9 mouse cellular contexts compared by ENCODE assay signal in the genomic region with DNA sequence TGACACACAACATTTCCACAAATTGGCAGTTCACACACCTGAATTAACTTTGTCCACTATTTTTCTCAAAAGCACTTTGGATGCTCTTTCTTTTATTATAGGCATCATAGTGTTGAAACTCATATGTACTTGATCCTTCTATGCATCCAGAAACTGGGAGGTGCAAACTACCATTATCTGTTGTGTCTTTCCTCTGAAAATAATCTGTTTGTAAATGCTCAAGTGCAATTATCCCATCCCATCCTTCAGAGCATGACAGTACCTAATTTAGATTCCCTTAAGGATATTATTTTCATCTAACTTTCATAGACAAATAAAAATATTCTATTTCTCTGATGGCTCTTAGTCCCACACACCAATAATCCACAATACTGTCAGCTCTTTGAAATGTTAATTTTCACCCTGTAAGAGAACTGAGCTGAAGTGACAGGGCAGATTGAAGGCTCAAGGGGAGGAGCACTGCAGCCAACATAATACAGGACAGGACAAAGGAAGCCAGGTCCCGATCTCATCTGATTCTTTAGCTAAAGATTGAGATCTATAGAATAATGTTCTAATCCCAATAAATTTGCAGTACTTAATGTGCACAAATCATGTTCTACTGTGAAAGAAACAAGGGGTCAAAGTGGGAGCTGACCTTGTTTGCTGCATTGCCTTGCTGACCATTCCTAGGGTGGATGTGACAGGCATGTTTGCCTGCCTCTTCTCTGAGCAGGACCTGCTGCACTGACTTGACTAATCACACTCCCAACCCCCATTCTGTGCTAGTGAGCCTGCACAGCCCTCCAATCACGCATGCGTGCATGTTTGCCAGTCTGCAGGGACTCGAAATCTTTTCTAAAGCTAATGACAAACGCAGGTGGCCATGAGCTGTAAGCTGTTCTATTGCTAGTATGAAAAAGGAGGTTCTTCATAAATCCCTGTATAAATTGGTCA. TPM values are rescaled to one million over a fixed set of nuclear protein-coding genes. Genes with fewer than 3 reads are reported as not detected.
DNase-seq lines count a peak whose midpoint lies in the region; ATAC-seq and TF ChIP-seq lines count a peak whose summit lies in the region.
"Had no signal": no experiment of that assay in that cellular context is flagged by ENCODE, and none has a peak within 500 bp of the region (broad histone marks: within the 10 kb centered on the region; RNA-seq: fewer than 3 reads in every experiment).

No protein-coding gene starts in this region.

- no peak for TF ChIP-seq CTCF in forebrain, postnatal 0 days (IDR thresholded peaks at IDR 0.05; ENCODE audit: low read depth)
- TF ChIP-seq CTCF in gastrocnemius, adult 2 months (IDR thresholded peaks at IDR 0.05): no peak

- peak; percentile 94 for ATAC-seq in forebrain, postnatal 0 days
- ATAC-seq in neural tube, embryonic 12.5 days (ENCODE audit: low FRiP score, low read depth): peak; percentile 92
- ATAC-seq in heart, embryonic 12.5 days (ENCODE audit: insufficient number of reproducible peaks, low FRiP score): no peak

- H3K4me2 ChIP-seq in forebrain, postnatal 0 days (ENCODE audit: low read depth): peak overlapping the region; percentile 21; the same call in 1 of the 2 replicates
- no peak overlapping the region for H3K4me2 ChIP-seq in neural tube, embryonic 12.5 days (replicated peaks)
- no peak overlapping the region for H3K4me2 ChIP-seq in heart, embryonic 12.5 days
- H3K4me2 ChIP-seq: heart, embryonic 15.5 days had no signal

- H3K36me3 ChIP-seq in forebrain, postnatal 0 days (ENCODE audit: insufficient read depth): no peaks in the 10 kb centered on the region
- no peaks in the 10 kb centered on the region for H3K36me3 ChIP-seq in neural tube, embryonic 12.5 days
- H3K36me3 ChIP-seq in heart, embryonic 12.5 days: no peaks in the 10 kb centered on the region
- H3K36me3 ChIP-seq: heart, embryonic 15.5 days had no signal

- WGBS in forebrain, postnatal 0 days: 48% methylated on average over 5 of the region's 5 CpGs
- 60% methylated on average over 5 of the region's 5 CpGs for WGBS in neural tube, embryonic 12.5 days
- 48% methylated on average over 5 of the region's 5 CpGs for WGBS in heart, embryonic 12.5 days

- peak overlapping the region; percentile 57 for H3K27ac ChIP-seq in forebrain, postnatal 0 days (ENCODE audit: low read depth, low read length)
- no peak overlapping the region for H3K27ac ChIP-seq in neural tube, embryonic 12.5 days
- no peak overlapping the region for H3K27ac ChIP-seq in gastrocnemius, adult 2 months
- H3K27ac ChIP-seq in heart, embryonic 12.5 days (ENCODE audit: poor library complexity, severe bottlenecking): no peak overlapping the region
- H3K27ac ChIP-seq: heart, embryonic 15.5 days had no signal

- intact Hi-C loops in gastrocnemius, adult 2 months (cut with DNase I): no loop called here

- no peak overlapping the region for H3K4me3 ChIP-seq in forebrain, postnatal 0 days (ENCODE audit: low read depth, low read length)
- no peak overlapping the region for H3K4me3 ChIP-seq in neural tube, embryonic 12.5 days
- H3K4me3 ChIP-seq in gastrocnemius, adult 2 months: no peak overlapping the region
- H3K4me3 ChIP-seq in heart, embryonic 12.5 days: no peak overlapping the region
- H3K4me3 ChIP-seq: heart, embryonic 15.5 days had no signal

- H3K9me3 ChIP-seq in forebrain, postnatal 0 days (ENCODE audit: low read length): no peaks in the 10 kb centered on the region
- H3K9me3 ChIP-seq in neural tube, embryonic 12.5 days: peaks cover 12% of the 10 kb centered on the region; the same call in 1 of the 2 replicates
- H3K9me3 ChIP-seq in heart, embryonic 12.5 days (replicated peaks): peaks cover 14% of the 10 kb centered on the region
- H3K9me3 ChIP-seq: heart, embryonic 15.5 days had no signal

- peak; percentile 73 for DNase-seq in cerebellum, adult 9-10 months
- peak; percentile 85 for DNase-seq in forebrain, postnatal 0 days
- peak; percentile 46 to 48 for DNase-seq in layer of hippocampus, postnatal 36 days
- DNase-seq in urinary bladder, adult 18-20 months (ENCODE audit: low spot score in 2 of 2): no peak
- DNase-seq in T-cell, adult 2 months (ENCODE audit: low spot score): no peak
- DNase-seq in gastrocnemius, adult 2 months: no peak

- no peaks in the 10 kb centered on the region for H3K4me1 ChIP-seq in forebrain, postnatal 0 days (ENCODE audit: insufficient read depth)
- no peaks in the 10 kb centered on the region for H3K4me1 ChIP-seq in neural tube, embryonic 12.5 days
- no peaks in the 10 kb centered on the region for H3K4me1 ChIP-seq in heart, embryonic 12.5 days (replicated peaks)
- H3K4me1 ChIP-seq: heart, embryonic 15.5 days had no signal

- peak overlapping the region; percentile 22; the same call in 1 of the 2 replicates for H3K9ac ChIP-seq in forebrain, postnatal 0 days
- no peak overlapping the region for H3K9ac ChIP-seq in neural tube, embryonic 12.5 days
- H3K9ac ChIP-seq in heart, embryonic 12.5 days: no peak overlapping the region
- H3K9ac ChIP-seq: heart, embryonic 15.5 days had no signal

- no peaks in the 10 kb centered on the region for H3K27me3 ChIP-seq in forebrain, postnatal 0 days (ENCODE audit: insufficient read depth, low read length)
- no peaks in the 10 kb centered on the region for H3K27me3 ChIP-seq in neural tube, embryonic 12.5 days (replicated peaks)
- H3K27me3 ChIP-seq in heart, embryonic 12.5 days (replicated peaks): no peaks in the 10 kb centered on the region
- H3K27me3 ChIP-seq: heart, embryonic 15.5 days had no signal

RNA-seq across cellular contexts. Expression of a gene that starts 30.5 kb away (rescaled TPM):
- total RNA-seq in forebrain, postnatal 0 days (2014; rRNA removed): 398 and 399 TPM in 2 replicates
- polyA plus RNA-seq in forebrain, postnatal 0 days (2015; fragmentation: Nextera tagmentation; extraction: Ambion mirVana): 678 and 847 TPM in 2 replicates
- 100 to 1,000 TPM; 817 to 886 TPM for total RNA-seq in layer of hippocampus, postnatal 36 days (2021)
- 309 and 338 TPM in 2 replicates for polyA plus RNA-seq in neural tube, embryonic 12.5 days (2016; fragmentation: Nextera tagmentation; extraction: Ambion mirVana)
- total RNA-seq in gastrocnemius, adult 2 months (2021): 10 to 100 TPM; 59.5 to 85.5 TPM
- polyA plus RNA-seq in heart, embryonic 12.5 days (2016; fragmentation: Nextera tagmentation; extraction: Ambion mirVana): 58.6 and 60.7 TPM in 2 replicates

Comparison
In these comparisons a context has a peak if more than half of its experiments do, and no peak if none do; other contexts are left out.
1. DNase-seq: peak in cerebellum, adult 9-10 months (single experiment), forebrain, postnatal 0 days (single experiment) and layer of hippocampus, postnatal 36 days (2 of 2); none in urinary bladder, adult 18-20 months (0 of 2), T-cell, adult 2 months (single experiment) and gastrocnemius, adult 2 months (single experiment).